7 mouse cellular contexts compared by ENCODE assay signal in genomic region chr1:74030901-74031360, GRCm38 (mm10).
DNase-seq lines count a peak whose midpoint lies in the region; ATAC-seq lines count a peak whose summit lies in the region.

No protein-coding gene starts in this region.

- H3K9me3 ChIP-seq in embryonic facial prominence, embryonic 10.5 days, result no peaks in the 10 kb centered on the region
- no peaks in the 10 kb centered on the region for H3K9me3 ChIP-seq in heart, embryonic 16.5 days (replicated peaks; ENCODE audit: control insufficient read depth, low read length)

- DNase-seq in adrenal gland, adult (ENCODE audit: inconsistent age in 2 of 2, low spot score in 1 of 2), result peak; percentile 78 to 91
- peak; percentile 83 for DNase-seq in embryonic facial prominence, embryonic 10.5 days (ENCODE audit: low spot score)
- DNase-seq in kidney, postnatal 14 days, result peak; percentile 92
- DNase-seq in mesoderm, embryonic 11.5 days (ENCODE audit: low read depth, low spot score), result peak; percentile 43
- no peak for DNase-seq in natural killer cell, adult 2 months (ENCODE audit: low spot score in 2 of 2)
- DNase-seq in urinary bladder, postnatal 36 days (ENCODE audit: low spot score in 2 of 2), result no peak

- peak overlapping the region; percentile 85 for H3K27ac ChIP-seq in embryonic facial prominence, embryonic 10.5 days (replicated peaks)
- H3K27ac ChIP-seq in heart, embryonic 16.5 days (ENCODE audit: low read length), result peak overlapping the region; percentile 92

- peaks cover 100% of the 10 kb centered on the region for H3K4me1 ChIP-seq in embryonic facial prominence, embryonic 10.5 days
- peaks cover 99% of the 10 kb centered on the region for H3K4me1 ChIP-seq in heart, embryonic 16.5 days (ENCODE audit: control insufficient read depth, insufficient read depth, low read length)

- H3K36me3 ChIP-seq in embryonic facial prominence, embryonic 10.5 days (replicated peaks), result no peaks in the 10 kb centered on the region
- H3K36me3 ChIP-seq in heart, embryonic 16.5 days (ENCODE audit: control insufficient read depth, insufficient read depth), result no peaks in the 10 kb centered on the region

- peaks cover 10% of the 10 kb centered on the region for H3K27me3 ChIP-seq in embryonic facial prominence, embryonic 10.5 days (replicated peaks; ENCODE audit: low read depth, poor library complexity, severe bottlenecking)
- H3K27me3 ChIP-seq in heart, embryonic 16.5 days (ENCODE audit: control insufficient read depth, insufficient read depth, low read length), result no peaks in the 10 kb centered on the region

- 15% methylated on average over 3 of the region's 3 CpGs for WGBS in embryonic facial prominence, embryonic 10.5 days
- 10% methylated on average over 3 of the region's 3 CpGs for WGBS in heart, embryonic 16.5 days

- peak overlapping the region; percentile 41 for H3K4me2 ChIP-seq in heart, embryonic 16.5 days (ENCODE audit: low read depth, low read length)

- ATAC-seq in heart, embryonic 16.5 days (replicated peaks; ENCODE audit: extremely low read depth, insufficient read depth, low FRiP score), result peak; percentile 63

- peak overlapping the region; percentile 38 for H3K4me3 ChIP-seq in embryonic facial prominence, embryonic 10.5 days
- peak overlapping the region; percentile 14 for H3K4me3 ChIP-seq in heart, embryonic 16.5 days (ENCODE audit: low read length)

- peak overlapping the region; percentile 61 for H3K9ac ChIP-seq in heart, embryonic 16.5 days (ENCODE audit: low read length)

Comparison
In these comparisons a context has a peak if more than half of its experiments do, and no peak if none do; other contexts are left out.
1. DNase-seq: peak in adrenal gland, adult (2 of 2), embryonic facial prominence, embryonic 10.5 days (single experiment), kidney, postnatal 14 days (single experiment) and mesoderm, embryonic 11.5 days (single experiment); none in natural killer cell, adult 2 months (0 of 2) and urinary bladder, postnatal 36 days (0 of 2).